Mouse (Mus musculus): ENCODE results near the gene Wbp2.
"Not testable (repeated sequence)": the region's sequence is repeated elsewhere in the genome, so short reads cannot be mapped to it uniquely, and the experiment has no call there.

Gene Wbp2

GRCm38 (mm10) chr11:116109441-116110081, 22.8 kb upstream of the Wbp2 start:
- no peak for DNase-seq (ENCODE audit: low read depth)

GRCm38 (mm10) chr11:116108464-116109137, 21.8 kb upstream of the Wbp2 start:
- no peak for DNase-seq (ENCODE audit: low read depth)

GRCm38 (mm10) chr11:116107777-116108285, 21.0 kb upstream of the Wbp2 start:
- no peak for DNase-seq (ENCODE audit: low read depth)

GRCm38 (mm10) chr11:116106963-116107776, 20.4 kb upstream of the Wbp2 start:
- DNase-seq (ENCODE audit: low read depth): no peak

GRCm38 (mm10) chr11:116106154-116106962, 19.6 kb upstream of the Wbp2 start:
- no peak for DNase-seq (ENCODE audit: low read depth)

GRCm38 (mm10) chr11:116105065-116105464, 18.3 kb upstream of the Wbp2 start:
- DNase-seq (ENCODE audit: low read depth): no peak

GRCm38 (mm10) chr11:116104006-116104646, 17.3 kb upstream of the Wbp2 start:
- no peak for DNase-seq (ENCODE audit: low read depth)

GRCm38 (mm10) chr11:116103572-116103971, 16.8 kb upstream of the Wbp2 start:
- no peak for DNase-seq (ENCODE audit: low read depth)

GRCm38 (mm10) chr11:116102472-116102871, 15.7 kb upstream of the Wbp2 start:
- no peak for DNase-seq (ENCODE audit: low read depth)

- DNase-seq (ENCODE audit: low read depth): no peak
Observed at GRCm38 (mm10) chr11:116101931-116102381, 15.2 kb upstream of the Wbp2 start.

- DNase-seq (ENCODE audit: low read depth): no peak
Observed at GRCm38 (mm10) chr11:116100839-116101238, 14.0 kb upstream of the Wbp2 start.

- DNase-seq (ENCODE audit: low read depth): no peak
Observed at GRCm38 (mm10) chr11:116100385-116100784, 13.6 kb upstream of the Wbp2 start.

GRCm38 (mm10) chr11:116099462-116099861, 12.7 kb upstream of the Wbp2 start:
- DNase-seq (ENCODE audit: low read depth): no peak

GRCm38 (mm10) chr11:116098711-116099460, 12.1 kb upstream of the Wbp2 start:
- DNase-seq (ENCODE audit: low read depth): no peak

GRCm38 (mm10) chr11:116096213-116097108, 9.7 kb upstream of the Wbp2 start:
- no peak for DNase-seq (ENCODE audit: low read depth)

- DNase-seq (ENCODE audit: low read depth): no peak
Observed at GRCm38 (mm10) chr11:116095573-116095972, 8.8 kb upstream of the Wbp2 start.

- DNase-seq (ENCODE audit: low read depth): no peak
Observed at GRCm38 (mm10) chr11:116093771-116094565, 7.2 kb upstream of the Wbp2 start.

- not testable (repeated sequence) for DNase-seq (ENCODE audit: low read depth)
Observed at GRCm38 (mm10) chr11:116092959-116093358, 6.2 kb upstream of the Wbp2 start.

- DNase-seq (ENCODE audit: low read depth): no peak
Observed at GRCm38 (mm10) chr11:116091591-116091990, 4.8 kb upstream of the Wbp2 start.

Data from c-Kit-positive CD71-negative TER-119-negative erythroid progenitor cells, embryonic 14.5 days (primary cell).